Mouse (Mus musculus) ES-Bruce4 (cell line): ENCODE data around the gene Grm4. TPM values are rescaled to one million over a fixed set of nuclear protein-coding genes. Genes with fewer than 3 reads are reported as not detected.

ENCODE experiments used
- H3K27ac ChIP-seq: 2 replicates; pipeline ENCODE4 v1.5.1; 2012; ENCODE audit warnings: low read length, inconsistent platforms; ENCODE audit not compliant: insufficient read depth
- H3K27me3 ChIP-seq: 2 replicates; pipeline ENCODE4 v1.6.1; 2012; ENCODE audit warnings: mild to moderate bottlenecking, low read length, inconsistent platforms; ENCODE audit not compliant: control insufficient read depth, poor library complexity, insufficient read depth, severe bottlenecking
- H3K36me3 ChIP-seq: 2 replicates; pipeline ENCODE4 v1.6.1; 2012; ENCODE audit warnings: inconsistent platforms, mild to moderate bottlenecking, low read length, moderate library complexity; ENCODE audit not compliant: control insufficient read depth, poor library complexity, insufficient read depth, severe bottlenecking
- H3K4me1 ChIP-seq: one replicate; pipeline ENCODE4 v1.8.1; 2011; ENCODE audit warnings: low read length; ENCODE audit not compliant: control insufficient read depth, insufficient read depth
- H3K4me3 ChIP-seq: 2 replicates; pipeline ENCODE4 v1.5.1; 2011; ENCODE audit warnings: low read depth, mild to moderate bottlenecking, low read length
- H3K9ac ChIP-seq: 2 replicates; pipeline ENCODE4 v1.6.1; 2012; ENCODE audit warnings: low read depth, mild to moderate bottlenecking, inconsistent platforms; ENCODE audit not compliant: poor library complexity, severe bottlenecking
- H3K9me3 ChIP-seq: replicated peaks from 2 replicates; pipeline ENCODE4 v1.6.1; 2012; ENCODE audit warnings: mild to moderate bottlenecking, low read length, inconsistent platforms; ENCODE audit not compliant: control insufficient read depth, poor library complexity, insufficient read depth, severe bottlenecking
- CTCF ChIP-seq: IDR thresholded peaks from one replicate; pipeline ENCODE4 v1.8.1; 2011; ENCODE audit warnings: low read depth, low read length
- EP300 ChIP-seq: IDR thresholded peaks from 2 replicates; pipeline ENCODE4 v1.6.1; 2011; ENCODE audit warnings: low read depth, low read length; ENCODE audit not compliant: insufficient read depth
- POLR2A ChIP-seq: IDR thresholded peaks from one replicate; pipeline ENCODE4 v1.8.1; 2011; ENCODE audit warnings: low read length; ENCODE audit not compliant: insufficient read depth
- polyA plus RNA-seq: library from polyadenylated mRNA; stranded (reverse); fragments of >200 nt; gene quantifications from 2 replicates; pipeline ENCODE4 v1.2.4, GENCODE M21; 2011; ENCODE audit warnings: low read depth; ENCODE audit not compliant: missing spikeins, insufficient read depth, insufficient read length

Gene Grm4
- polyA plus RNA-seq, 1 experiment: 0.63 TPM

GRCm38 (mm10) chr17:27557181-27557926 lies 36.2 kb upstream of the Grm4 start:
- TF ChIP-seq POLR2A (no peak), EP300 (no peak), CTCF (no peak)
- peaks cover 18% of the 10 kb centered on the region for H3K36me3 ChIP-seq
- H3K9ac ChIP-seq: peak overlapping the region; percentile 98
- peak overlapping the region; percentile 96 for H3K4me3 ChIP-seq
- no peaks in the 10 kb centered on the region for H3K9me3 ChIP-seq
- H3K27me3 ChIP-seq: no peaks in the 10 kb centered on the region
- peak overlapping the region; percentile 33; the same call in 1 of the 2 replicates for H3K27ac ChIP-seq
- peaks cover 9% of the 10 kb centered on the region for H3K4me1 ChIP-seq

- H3K27ac ChIP-seq: peak within 1 kb of the TSS; percentile 79
- H3K9ac ChIP-seq: peak within 1 kb of the TSS; percentile 98
- no peaks in the 10 kb centered on the region for H3K9me3 ChIP-seq
- peaks cover 12% of the 10 kb centered on the region for H3K4me1 ChIP-seq
- TF ChIP-seq EP300: 0 out of 2 replicates have a peak, but pooled peaks have one; percentile 6
- TF ChIP-seq POLR2A: peak; percentile 95
- TF ChIP-seq CTCF: no peak
- peaks cover 12% of the 10 kb centered on the region for H3K36me3 ChIP-seq
- H3K4me3 ChIP-seq: peak within 1 kb of the TSS; percentile 96
- no peaks in the 10 kb centered on the region for H3K27me3 ChIP-seq
Observed at GRCm38 (mm10) chr17:27556315-27557011, 35.3 kb upstream of the Grm4 start, which contains the start of gene Hmga1. Gene Hmga1, plus strand, starts transcription at chr17:27556497.

GRCm38 (mm10) chr17:27555512-27556172 lies 34.4 kb upstream of the Grm4 start:
- peak overlapping the region; percentile 61 for H3K4me3 ChIP-seq
- H3K9ac ChIP-seq: peak overlapping the region; percentile 98
- peaks cover 12% of the 10 kb centered on the region for H3K4me1 ChIP-seq
- H3K9me3 ChIP-seq: no peaks in the 10 kb centered on the region
- TF ChIP-seq EP300 (0 out of 2 replicates have a peak, but pooled peaks have one; percentile 45), CTCF (no peak), POLR2A (peak; percentile 3)
- H3K27me3 ChIP-seq: no peaks in the 10 kb centered on the region
- H3K27ac ChIP-seq: peak overlapping the region; percentile 79
- peaks cover 3% of the 10 kb centered on the region for H3K36me3 ChIP-seq

- Histone ChIP-seq H3K4me1 (peaks cover 12% of the 10 kb centered on the region), H3K27ac (peak overlapping the region; percentile 89), H3K9ac (peak overlapping the region; percentile 98), H3K36me3 (no peaks in the 10 kb centered on the region), H3K27me3 (no peaks in the 10 kb centered on the region), H3K9me3 (no peaks in the 10 kb centered on the region), H3K4me3 (peak overlapping the region; percentile 96)
- TF ChIP-seq CTCF: no peak
- 0 out of 2 replicates have a peak, but pooled peaks have one; percentile 25 for TF ChIP-seq EP300
- TF ChIP-seq POLR2A: no peak
Observed at GRCm38 (mm10) chr17:27555075-27555511, 33.9 kb upstream of the Grm4 start.

- Histone ChIP-seq H3K9ac (peak overlapping the region; percentile 98), H3K4me3 (peak overlapping the region; percentile 96), H3K9me3 (no peaks in the 10 kb centered on the region), H3K27me3 (no peaks in the 10 kb centered on the region), H3K4me1 (peaks cover 12% of the 10 kb centered on the region), H3K36me3 (no peaks in the 10 kb centered on the region), H3K27ac (peak overlapping the region; percentile 89)
- TF ChIP-seq POLR2A: peak; percentile 13
- 0 out of 2 replicates have a peak, but pooled peaks have one; percentile 16 for TF ChIP-seq EP300
- no peak for TF ChIP-seq CTCF
Observed at GRCm38 (mm10) chr17:27554062-27554960, 33.1 kb upstream of the Grm4 start.
